Mouse (Mus musculus): Measurements from ENCODE around the gene Mccc2.
A peak's percentile ranks its signal among the peaks of the same experiment; 100 is the strongest.
"Not testable (repeated sequence)": the region's sequence is repeated elsewhere in the genome, so short reads cannot be mapped to it uniquely, and the experiment has no call there.

Gene Mccc2

GRCm38 (mm10) chr13:100014906-100015895, at the start of gene Mccc2:
TSS of gene Mccc2 (minus strand) at chr13:100015639.
- DNase-seq (ENCODE audit: low spot score) = peak; percentile 66

- DNase-seq (ENCODE audit: low spot score) = no peak
These were observed 48.5 kb upstream of the Mccc2 start for GRCm38 (mm10) chr13:100063936-100064335.

- DNase-seq (ENCODE audit: low spot score) = not testable (repeated sequence)
These were observed 42.3 kb upstream of the Mccc2 start for GRCm38 (mm10) chr13:100057738-100058137.

GRCm38 (mm10) chr13:100026013-100026412, 10.6 kb upstream of the Mccc2 start:
- no peak for DNase-seq (ENCODE audit: low spot score)

GRCm38 (mm10) chr13:100016891-100017290, 1.5 kb upstream of the Mccc2 start:
- DNase-seq (ENCODE audit: low spot score) = no peak

- DNase-seq (ENCODE audit: low spot score) = no peak
These were observed 498 bp upstream of the Mccc2 start for GRCm38 (mm10) chr13:100015937-100016336.

GRCm38 (mm10) chr13:100005911-100006496, 9.4 kb downstream of the Mccc2 start:
- DNase-seq (ENCODE audit: low spot score) = no peak

- peak; percentile 73 for DNase-seq (ENCODE audit: low spot score)
These were observed 13.6 kb downstream of the Mccc2 start for GRCm38 (mm10) chr13:100001790-100002196.

GRCm38 (mm10) chr13:99999078-99999477, 16.4 kb downstream of the Mccc2 start:
- no peak for DNase-seq (ENCODE audit: low spot score)

GRCm38 (mm10) chr13:99998099-99998498, 17.3 kb downstream of the Mccc2 start:
- DNase-seq (ENCODE audit: low spot score) = no peak

- no peak for DNase-seq (ENCODE audit: low spot score)
These were observed 25.8 kb downstream of the Mccc2 start for GRCm38 (mm10) chr13:99989592-99989991.

- DNase-seq (ENCODE audit: low spot score) = no peak
These were observed 32.1 kb downstream of the Mccc2 start for GRCm38 (mm10) chr13:99983320-99983719.

GRCm38 (mm10) chr13:99979406-99979805, 36.0 kb downstream of the Mccc2 start:
- no peak for DNase-seq (ENCODE audit: low spot score)

- no peak for DNase-seq (ENCODE audit: low spot score)
These were observed 45.4 kb downstream of the Mccc2 start for GRCm38 (mm10) chr13:99970089-99970488.

GRCm38 (mm10) chr13:99967013-99967678, 48.3 kb downstream of the Mccc2 start:
- peak; percentile 41 for DNase-seq (ENCODE audit: low spot score)

- DNase-seq (ENCODE audit: low spot score) = no peak
These were observed 51.6 kb downstream of the Mccc2 start for GRCm38 (mm10) chr13:99963814-99964213.

GRCm38 (mm10) chr13:99961661-99962060, 53.8 kb downstream of the Mccc2 start:
- DNase-seq (ENCODE audit: low spot score) = no peak

GRCm38 (mm10) chr13:99955591-99955944, 59.9 kb downstream of the Mccc2 start:
- no peak for DNase-seq (ENCODE audit: low spot score)

- DNase-seq (ENCODE audit: low spot score) = no peak
These were observed 60.4 kb downstream of the Mccc2 start for GRCm38 (mm10) chr13:99954902-99955590.

GRCm38 (mm10) chr13:99947417-99947816, 68.0 kb downstream of the Mccc2 start:
- DNase-seq (ENCODE audit: low spot score) = no peak

- no peak for DNase-seq (ENCODE audit: low spot score)
These were observed 71.9 kb downstream of the Mccc2 start for GRCm38 (mm10) chr13:99943525-99943924.

GRCm38 (mm10) chr13:99940601-99941000, 74.8 kb downstream of the Mccc2 start:
- peak; percentile 41 for DNase-seq (ENCODE audit: low spot score)
